Mouse (Mus musculus) lung, postnatal 4 days (tissue): ENCODE data around the gene Igf1r.

Source experiments
- DNase-seq, 2 experiments: peaks; one replicate each; pipeline ENCODE4 v3.0.0; 2021

Igf1r gene

DNA sequence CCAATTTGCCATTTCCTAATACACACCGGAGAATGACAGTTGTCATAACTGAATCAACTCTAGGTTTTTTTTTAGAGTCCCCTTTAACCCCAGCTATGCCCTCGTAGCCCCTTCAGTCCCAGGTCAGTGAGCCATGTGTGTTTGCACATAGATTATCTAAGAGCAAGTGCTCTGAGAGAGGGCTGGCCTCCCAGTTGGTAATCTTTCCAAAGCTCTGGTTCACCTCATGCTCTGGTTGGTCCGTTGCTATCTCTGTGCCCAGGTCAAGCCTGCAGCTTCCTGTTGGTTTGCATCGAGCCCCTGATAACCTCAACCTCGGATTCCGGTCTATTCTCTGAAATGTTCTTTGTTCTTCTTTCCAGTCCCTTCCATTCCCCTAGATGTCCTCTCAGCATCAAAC lies 236.6 kb downstream of the Igf1r start:
- no peak for DNase-seq

DNA sequence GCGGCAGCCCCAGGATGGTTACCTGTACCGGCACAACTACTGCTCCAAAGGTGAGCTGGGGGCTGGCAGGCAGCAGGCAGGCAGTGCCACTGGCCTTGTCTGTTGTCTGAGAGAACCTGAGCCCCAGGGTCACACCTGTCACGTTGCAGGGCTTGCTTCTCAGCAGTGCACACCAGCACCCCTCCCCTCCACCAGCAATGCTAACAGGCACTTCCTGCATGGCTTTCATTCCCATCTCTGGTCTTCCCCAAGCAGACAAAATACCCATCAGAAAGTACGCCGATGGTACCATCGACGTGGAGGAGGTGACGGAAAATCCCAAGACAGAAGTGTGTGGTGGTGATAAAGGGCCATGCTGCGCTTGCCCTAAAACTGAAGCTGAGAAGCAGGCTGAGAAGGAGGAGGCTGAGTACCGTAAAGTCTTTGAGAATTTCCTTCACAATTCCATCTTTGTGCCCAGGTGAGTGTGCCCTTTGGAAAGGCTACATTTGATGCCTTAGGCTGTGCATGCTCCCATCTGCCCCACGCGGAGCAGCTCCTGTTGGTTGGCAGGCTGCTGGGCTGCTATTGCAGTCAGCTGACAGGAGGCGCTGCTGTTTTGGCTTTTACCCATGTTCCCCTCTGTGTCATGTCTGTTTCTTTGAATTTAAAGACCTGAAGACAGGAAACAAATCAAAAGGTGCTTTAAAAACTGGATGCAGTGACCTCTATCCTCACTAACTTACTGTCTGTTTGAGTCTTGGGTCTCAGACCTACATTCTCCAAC lies 237.2 kb downstream of the Igf1r start:
- no peak for DNase-seq

DNA sequence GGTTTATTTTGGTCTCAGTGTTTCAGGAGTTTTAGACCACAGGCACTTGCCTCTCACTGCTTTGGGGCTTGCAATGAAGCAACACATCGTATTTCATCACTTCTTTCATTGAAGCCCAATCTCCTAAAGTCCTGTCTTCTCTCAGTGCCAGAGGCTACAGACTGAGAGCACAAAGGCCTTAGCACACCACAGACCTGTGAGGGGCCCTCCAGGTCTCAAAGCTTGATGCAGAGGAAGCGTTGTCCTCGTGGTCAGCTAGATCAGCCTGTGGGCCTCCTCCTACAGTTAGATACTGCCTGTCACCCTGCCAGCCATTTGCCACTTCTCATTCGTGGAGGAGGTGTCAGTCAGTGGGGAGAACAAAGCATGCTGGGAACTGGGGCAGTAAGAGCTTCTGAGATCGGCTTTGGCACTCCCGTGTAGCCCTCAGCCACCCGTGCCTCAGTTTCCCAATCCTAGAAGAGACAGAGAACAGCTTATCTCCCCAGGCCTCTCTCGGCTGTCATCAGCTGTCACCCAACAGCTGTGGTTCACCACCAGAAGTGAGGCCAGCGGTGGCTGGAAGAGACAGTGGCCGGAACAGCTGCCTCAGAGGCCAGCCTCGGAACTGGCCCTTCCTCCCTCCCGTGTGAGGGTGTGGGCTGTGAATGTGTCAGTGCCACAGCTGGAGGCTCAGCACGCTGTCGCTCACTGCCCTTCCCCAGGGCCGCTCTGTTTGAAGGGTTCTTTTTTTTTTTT lies 241.5 kb downstream of the Igf1r start:
- DNase-seq, result peak in 1 of 2 experiments; percentile 35

DNA sequence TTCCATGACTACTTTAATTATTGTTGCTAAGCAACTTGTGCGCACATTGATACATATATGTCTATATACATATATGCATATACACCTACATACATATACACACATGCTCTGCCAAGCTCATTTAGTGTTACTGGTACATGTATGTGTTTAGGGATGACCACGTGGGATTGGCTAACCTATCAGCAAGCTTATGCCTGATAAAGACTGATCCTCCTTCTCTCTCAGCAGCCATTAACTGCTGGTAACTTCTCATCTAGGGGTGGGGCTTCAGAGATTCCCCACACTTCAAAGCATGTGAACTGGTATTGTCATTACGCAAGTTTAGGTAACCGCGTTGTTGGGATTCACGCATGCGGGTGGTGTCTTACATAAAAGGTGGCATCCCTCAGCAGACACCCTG lies 247.0 kb downstream of the Igf1r start:
- DNase-seq, result no peak

DNA sequence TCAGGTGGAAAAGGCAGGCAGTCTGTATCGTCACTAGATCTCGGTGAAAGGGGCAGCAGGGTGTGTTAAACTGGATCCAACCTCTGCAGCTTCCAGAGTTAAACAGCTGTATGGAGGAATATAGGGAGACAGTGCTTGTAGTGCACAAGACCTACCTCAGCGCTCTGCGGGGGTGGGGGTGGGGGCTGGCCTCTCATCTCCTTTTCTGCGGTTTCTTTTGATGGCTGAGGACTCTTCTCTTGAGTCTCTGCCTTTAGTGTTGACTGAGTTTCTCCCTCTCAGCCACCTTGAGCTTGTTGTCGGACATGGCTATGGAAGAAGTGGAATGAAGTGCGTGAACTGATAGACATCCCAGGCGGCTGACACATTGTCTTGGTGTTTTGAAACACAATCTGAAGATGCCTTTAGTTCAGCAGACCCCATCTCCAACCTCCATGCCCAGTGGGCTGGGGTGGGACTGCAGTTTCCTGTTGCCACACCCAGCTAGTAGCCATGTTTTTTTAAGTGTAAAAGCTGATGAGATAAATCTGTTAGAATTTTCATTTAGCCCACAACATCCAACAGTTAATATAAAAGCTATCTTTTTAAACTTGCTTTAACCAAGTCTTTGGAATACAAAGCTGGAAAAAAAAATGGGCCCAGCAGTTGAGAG lies 253.3 kb downstream of the Igf1r start:
- no peak for DNase-seq

DNA sequence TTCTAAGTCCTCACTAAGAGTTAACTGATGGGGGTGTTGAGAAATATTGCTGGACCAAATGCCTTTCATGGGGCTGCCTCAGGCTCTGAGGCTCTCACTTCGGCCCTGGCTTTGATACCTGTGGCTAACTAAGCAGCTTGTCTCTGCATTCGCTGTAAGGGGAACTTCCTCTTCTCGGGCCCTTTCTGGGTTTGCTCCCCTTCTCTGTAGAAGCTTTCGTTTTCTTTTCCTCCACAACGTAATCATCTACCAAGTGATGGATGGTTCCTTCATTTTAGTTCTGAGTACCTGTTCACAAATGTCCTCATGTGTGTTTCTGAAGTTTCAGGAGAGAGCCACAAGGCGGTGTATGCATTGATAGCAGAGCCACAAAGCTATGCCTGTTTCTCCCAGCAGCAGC lies 256.4 kb downstream of the Igf1r start:
- DNase-seq, result no peak

DNA sequence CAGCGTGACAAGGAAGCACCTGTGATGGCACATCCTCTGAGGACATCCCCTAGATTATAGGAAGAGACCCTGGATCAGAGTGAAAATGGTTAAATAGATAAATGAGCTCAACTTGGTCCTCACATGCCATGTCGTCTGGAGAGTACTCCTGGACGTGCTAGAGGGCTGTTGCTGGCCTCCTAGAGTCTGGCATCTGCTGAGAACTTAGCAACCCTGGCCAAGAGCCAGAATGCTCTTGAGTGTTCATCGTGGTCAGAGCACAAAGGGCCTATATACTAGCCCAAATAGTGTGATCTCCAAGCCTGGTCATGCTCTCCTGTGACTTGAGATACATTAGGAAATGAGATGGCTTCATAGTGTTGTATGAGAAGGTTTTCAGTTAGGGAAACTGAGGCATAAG lies 257.8 kb downstream of the Igf1r start:
- DNase-seq, result peak; percentile 23 to 36

DNA sequence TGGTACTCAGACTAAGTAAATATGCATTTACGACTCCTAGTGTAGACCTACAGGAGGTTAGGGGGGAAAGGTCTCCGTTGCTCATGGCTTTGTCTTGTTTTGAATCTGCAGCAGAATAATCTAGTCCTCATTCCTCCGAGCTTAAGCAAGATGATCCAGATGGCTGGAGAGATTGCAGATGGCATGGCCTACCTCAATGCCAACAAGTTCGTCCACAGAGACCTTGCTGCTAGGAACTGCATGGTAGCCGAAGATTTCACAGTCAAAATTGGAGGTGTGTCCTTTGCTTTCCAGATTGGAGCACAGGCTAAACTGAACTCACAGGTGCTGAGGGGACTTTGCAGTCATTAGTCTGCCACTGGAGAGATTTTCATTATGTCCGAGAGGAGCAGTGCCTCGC lies 259.3 kb downstream of the Igf1r start:
- no peak for DNase-seq

DNA sequence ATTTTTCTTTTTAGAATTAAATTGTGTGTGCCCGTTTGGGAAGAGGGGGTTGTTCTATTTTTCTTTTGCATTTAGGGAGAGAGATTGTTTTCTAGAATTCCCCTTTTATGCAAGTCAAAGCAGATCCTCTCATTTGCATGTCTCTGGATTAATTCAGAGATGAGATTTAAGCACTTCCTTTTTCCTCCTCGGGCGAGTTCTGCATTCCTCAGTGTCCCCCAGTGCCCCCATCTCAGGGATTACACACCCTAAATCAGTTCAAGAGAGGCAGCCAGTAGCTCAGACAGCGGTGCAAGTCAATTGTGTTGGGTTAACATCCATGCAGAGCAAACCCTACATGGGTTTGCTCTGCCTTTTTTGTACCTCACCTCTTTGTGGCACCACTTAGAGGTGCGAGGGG lies 261.2 kb downstream of the Igf1r start:
- DNase-seq, result no peak

DNA sequence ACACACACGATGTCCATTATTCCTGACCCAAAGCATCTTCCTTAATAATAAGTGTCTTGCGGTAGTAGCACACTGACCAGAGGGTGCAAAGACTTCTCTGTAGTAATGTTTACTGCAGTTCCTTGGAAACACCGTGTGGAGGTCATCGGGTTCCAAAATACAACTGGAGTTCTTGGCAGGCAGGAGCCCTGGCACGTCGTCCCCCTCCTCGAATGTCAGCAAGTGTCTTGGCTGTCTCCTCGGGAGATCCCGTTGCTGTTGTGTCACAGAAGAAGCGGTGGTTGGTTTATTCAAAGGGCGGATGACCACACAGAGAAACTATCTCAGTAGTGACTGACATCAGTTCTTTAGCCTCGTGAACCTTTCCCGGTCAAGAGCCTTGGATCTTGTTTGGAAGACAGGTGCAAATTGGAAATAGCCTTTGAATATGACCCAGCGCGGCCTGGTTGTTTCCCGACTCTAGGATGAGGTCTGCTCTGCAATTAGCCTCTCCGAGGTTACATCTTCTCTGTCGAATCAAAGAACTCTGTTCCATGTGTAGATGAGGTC lies 263.0 kb downstream of the Igf1r start:
- DNase-seq, result peak; percentile 47 to 79

DNA sequence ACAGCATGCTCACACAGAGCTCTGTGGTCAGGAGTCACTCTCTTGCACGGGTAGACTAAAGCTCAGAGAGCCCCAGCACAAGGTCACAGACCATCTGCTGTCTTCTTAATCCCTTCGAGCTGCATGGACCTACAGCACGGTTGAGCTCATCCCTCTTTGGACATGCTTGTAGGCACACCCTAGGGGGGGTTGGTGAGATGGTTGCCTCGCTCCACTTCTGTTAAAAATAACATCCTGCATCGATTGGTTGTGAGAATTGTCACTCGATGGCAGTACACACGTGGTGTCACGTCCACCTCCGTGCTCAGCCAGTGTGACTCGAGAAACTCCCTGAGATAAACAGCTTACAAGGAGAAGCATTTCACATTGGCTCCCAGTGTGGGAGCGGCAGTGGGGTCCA lies 266.3 kb downstream of the Igf1r start:
- DNase-seq, result no peak

DNA sequence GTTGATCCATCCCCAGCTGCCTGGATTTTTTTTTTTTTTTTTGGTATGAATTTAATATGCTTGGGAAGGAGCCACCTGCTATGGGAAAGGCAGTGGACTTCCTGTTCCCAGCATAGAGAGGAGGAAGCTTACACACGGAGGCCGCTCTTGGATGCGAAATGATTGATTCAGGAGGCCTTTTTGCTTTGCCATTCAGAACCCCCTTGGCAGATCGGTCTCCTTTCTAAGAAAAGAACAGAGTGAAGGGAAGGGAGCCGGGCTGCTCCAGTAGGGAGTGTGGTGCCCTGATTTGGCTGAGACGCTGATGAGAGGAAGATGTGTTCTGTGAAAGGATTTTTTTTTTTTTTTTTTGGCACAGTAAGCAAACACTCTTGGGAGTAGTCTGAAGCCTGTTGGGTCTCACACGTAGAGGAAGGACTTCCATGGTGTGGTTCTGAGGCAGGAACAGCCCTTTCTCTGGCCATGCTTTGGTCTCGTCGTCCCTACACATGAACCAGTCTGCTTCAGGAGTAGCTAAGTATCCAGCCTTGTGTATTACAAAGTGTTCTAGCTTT lies 269.1 kb downstream of the Igf1r start:
- no peak for DNase-seq

DNA sequence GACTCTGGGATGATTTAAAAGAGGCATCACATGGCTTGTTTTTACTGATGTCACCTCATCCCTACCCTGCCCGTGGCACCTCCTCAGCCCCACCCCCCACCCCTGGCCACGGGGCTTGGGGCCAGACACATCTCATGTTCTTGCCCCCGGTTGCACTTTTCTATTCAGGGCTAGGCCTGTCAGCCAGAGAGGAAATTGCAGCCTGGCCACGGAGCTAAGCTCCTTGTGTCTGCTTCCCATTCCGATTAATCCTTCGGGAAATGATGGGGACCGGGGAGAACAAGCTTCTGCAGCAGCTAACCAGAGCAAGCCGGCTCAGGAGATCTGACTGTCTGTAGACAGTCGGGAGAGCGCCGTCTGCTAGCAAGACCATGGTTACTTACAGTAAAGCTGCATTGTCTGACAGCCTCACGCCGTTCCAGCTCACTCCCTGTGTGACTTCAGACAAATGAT lies 270.8 kb downstream of the Igf1r start:
- DNase-seq, result peak; percentile 38 to 56

DNA sequence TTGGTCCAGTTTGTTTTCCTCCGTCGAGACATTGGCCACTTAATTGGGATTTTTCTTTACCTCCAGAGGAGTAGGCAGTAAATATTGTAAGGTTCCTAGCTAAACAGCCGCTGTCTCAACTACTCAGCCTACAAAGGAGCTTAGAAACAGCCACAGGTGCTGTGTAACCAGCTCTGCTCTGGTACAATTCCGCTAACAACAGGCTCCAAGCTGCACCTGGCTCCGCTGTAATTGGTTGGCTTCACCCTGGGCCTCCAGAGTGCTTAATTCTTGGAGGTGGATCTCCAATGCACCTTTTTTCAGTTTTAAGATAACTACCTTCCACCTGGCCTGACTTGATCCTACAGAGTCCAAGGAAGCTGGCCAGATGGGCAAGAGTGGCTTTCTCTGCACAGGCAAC lies 271.4 kb downstream of the Igf1r start:
- DNase-seq, result no peak

DNA sequence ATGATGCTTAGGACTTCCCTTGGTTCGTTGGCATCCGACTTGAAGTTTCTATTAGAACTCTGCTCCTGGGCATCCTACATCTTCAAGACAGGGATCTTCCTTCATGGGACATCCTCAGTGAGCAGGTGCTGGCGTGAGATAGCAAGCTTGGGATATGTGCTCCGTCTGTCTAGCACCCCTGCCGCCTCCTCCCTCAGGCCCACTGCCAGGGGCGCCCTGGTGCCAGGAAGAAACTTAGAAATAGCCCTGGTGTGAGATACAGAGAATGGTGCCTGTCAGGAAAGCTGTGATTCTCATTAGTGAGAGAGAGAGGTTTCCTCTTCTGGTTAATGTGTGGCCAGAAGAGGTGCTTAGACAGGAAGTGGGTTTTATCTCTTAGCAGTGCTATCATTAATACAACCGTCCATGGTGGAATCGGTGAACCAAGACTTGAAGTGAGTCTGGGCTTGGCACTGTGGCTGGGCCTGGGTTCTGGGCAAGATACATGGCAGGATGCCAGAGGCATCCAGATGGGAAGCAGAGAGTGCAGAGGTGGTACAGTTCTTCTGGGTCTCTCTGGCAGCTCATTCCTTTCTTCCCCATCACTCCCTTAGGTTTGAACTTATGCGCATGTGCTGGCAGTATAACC lies 272.9 kb downstream of the Igf1r start:
- DNase-seq, result no peak

DNA sequence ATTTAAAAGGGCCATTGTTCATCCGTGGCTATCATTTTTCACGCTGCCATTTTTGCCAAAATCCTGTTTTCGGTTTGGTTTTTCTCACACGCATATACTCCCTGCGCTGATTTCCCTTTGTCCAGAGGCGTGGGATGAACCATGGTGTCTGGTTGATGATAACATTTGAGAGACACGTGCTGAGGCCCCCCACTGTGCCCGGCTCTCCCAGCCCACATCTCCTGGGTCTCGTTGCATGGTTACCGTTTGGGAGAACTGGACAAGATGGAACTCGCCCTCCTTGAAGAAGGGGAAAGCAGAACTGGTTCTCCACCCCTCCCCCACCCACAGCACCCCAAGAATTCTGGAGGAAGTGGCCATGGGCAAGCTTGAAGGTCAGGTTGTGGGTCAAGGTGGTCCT lies 274.4 kb downstream of the Igf1r start:
- no peak for DNase-seq

DNA sequence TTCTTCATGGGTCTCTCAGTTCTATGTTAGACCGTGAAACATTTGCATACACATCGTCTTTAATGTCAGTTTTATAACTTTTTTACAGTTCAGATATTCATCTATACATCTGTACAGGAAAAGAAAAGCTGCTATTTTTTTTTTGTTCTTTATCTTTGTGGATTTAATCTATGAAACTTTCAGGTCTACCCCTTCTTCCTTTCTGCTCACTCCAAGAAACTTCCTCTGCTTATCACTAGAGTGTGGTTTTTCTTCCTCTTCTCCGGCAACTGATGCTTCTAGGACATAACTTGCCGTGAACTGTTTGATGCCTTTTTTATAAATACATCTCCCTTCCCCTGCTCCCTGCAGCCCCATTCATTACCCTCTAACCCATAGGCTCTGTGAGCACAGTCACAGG lies 275.0 kb downstream of the Igf1r start:
- DNase-seq, result no peak

DNA sequence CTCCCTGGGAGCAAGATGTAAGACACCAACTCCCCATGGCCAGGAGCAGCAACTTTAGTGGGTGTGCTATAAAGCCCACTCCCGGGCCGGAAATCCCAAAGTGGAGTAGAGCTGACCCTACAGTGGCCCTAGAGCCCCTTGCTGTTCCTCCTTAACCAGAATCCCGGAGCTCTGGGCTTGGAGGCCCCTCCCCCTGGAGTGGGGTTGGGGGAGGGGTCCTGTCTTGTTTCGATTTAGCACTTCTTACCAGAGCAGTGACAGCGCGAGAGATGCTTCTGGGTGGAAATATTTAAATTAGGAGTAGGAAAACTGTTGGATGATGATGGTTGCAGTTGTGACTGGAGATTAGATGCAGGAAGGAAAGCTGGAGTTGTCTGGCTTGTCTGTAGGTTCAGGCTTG lies 275.9 kb downstream of the Igf1r start:
- DNase-seq, result no peak

DNA sequence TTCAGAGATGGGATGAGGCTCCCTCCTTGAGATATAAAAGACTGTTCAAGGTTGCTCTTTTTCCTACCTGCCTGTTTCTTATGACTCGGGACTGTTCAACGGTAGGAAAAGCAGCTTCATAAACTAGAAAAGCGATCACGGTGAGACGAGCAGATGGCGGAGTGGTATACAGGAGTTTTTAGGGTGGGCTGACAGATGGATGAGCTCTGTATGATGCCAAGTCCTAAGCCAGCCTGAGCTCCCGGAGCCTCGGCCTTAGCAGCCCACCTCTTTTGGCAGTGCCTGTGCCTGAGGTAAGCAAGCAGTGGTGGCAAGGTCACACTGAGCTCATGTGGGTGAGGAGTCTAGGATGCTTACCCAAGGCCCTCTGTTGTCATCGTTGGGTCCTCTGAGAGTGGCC lies 278.2 kb downstream of the Igf1r start:
- no peak for DNase-seq

DNA sequence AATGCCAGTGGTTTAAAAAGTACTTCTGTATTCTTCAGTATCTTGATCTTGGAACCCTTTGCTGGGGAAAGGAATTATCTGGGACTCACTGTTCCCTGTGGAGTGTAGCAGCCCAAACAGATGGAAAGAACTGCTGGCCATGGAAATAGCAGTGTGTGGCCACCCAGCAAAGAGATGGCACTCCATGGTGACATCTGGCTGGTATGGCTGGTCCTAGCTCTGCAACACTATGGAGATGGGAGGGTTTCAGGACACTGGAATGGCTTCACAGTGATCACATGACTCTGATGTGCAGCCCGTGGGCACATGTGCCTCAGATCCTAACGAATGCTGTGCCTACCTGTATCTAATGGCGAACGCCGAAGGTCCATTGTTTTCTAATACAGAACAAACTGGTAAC lies 279.9 kb downstream of the Igf1r start:
- no peak for DNase-seq

DNA sequence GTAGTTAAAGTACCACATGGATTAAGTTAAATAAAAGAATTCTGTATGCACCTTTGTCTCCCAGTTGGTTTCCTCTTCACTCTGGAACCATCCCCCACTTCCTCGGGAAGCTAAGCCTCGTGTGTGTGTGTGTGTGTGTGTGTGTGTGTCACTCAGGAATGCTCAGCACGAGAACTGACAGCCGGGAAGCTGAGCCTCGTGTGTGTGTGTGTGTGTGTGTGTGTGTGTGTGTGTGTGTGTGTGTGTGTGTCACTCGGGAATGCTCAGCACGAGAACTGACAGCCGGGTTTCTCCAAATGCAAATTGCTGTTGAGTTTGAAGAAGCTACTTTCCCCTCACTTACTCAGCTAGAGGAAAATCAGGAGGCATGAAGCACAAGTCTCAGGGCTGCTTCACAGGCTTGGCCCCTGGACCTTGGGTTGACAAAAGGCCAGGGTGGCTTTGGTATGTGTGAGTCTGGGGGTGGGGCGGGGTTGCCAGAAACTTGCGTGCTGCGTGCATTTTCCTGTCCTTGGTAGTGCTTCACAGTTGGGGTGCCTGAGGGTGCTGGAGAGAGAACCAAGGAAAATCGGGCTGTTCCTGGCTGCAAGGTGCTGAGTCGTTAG lies 281.1 kb downstream of the Igf1r start:
- peak; percentile 62 to 79 for DNase-seq

DNA sequence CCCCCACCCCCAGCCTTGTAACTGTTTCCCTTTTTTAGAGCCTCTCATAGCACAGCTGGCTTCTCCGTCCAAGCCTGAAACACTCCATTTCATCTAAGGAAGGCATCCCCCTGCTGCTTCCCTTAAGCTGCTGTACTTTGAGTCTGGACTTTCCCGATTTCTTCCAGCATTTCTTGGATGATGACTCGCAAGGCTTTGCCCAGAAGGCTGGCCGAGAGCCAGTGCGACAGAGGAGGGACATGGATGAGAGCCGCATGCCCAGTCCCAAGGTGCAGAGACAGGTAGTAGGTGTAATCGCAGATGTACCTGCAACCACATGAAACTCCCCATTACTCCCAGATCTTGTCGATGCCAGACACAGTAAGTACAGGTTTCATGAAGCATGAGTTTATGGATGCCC lies 284.2 kb downstream of the Igf1r start:
- no peak for DNase-seq
